Mouse (Mus musculus): Measurements from ENCODE around the gene Hist1h4c. TPM values are rescaled to one million over a fixed set of nuclear protein-coding genes. Genes with fewer than 3 reads are reported as not detected.
"Not testable (repeated sequence)": the region's sequence is repeated elsewhere in the genome, so short reads cannot be mapped to it uniquely, and the experiment has no call there.

Hist1h4c gene
- polyA plus RNA-seq (2012; rRNA removed), result 20.0 and 33.6 TPM in 2 replicates

DNA sequence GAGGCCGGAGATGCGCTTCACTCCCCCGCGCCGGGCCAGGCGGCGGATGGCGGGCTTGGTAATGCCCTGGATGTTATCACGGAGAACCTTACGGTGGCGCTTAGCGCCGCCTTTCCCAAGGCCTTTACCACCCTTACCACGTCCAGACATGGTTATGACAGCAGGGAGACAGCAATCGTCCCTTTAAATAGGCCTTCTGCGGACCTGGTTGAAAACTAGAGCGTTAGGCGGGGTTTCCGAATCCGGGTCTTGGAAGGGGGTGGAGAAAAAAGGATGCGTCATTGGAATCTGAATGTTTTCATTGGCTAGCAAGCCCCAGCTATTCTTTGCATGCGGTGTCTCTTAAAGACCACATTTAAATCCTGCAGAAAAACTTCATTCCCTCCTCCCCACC lies at the start of gene Hist1h4c:
Gene Hist1h4c, minus strand, starts transcription at position 155 of the 394 bp plus-strand sequence.
- WGBS, result under 1% methylated on average over 20 of the region's 22 CpGs
- DNase-seq (ENCODE audit: low read depth in 1 of 2, low spot score in 2 of 2), result peak; percentile 97 to 99
- TF ChIP-seq POLR2A (IDR thresholded peaks at IDR 0.05; ENCODE audit: low read depth, low read length) (peak; percentile 100), CTCF (IDR thresholded peaks at IDR 0.05; ENCODE audit: extremely low read depth, insufficient read depth, insufficient read length, insufficient replicate concordance) (no peak)

DNA sequence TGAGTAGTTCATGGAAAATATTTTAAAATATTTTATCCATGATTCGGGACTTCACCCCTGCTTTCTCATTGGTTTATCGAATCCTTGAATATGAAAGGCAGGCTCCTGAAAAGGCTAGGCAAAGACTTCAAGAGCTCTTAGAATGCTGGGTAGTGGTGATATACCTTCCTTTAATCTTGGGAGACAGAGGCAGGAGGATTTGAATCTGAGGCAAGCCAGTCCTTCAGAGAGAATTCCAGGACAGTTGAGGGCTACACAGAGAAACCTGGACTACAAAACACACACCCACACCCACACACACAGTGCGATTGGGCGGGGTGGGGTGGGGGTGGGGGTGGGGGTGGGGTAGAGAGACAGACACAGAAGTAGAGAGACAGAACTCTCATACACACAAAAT lies 49.6 kb upstream of the Hist1h4c start:
- TF ChIP-seq CTCF (IDR thresholded peaks at IDR 0.05; ENCODE audit: extremely low read depth, insufficient read depth, insufficient read length, insufficient replicate concordance), result no peak
- TF ChIP-seq POLR2A (IDR thresholded peaks at IDR 0.05; ENCODE audit: low read depth, low read length), result no peak
- WGBS, result 9% methylated on average over 4 of the region's 4 CpGs
- H3K27ac ChIP-seq (ENCODE audit: insufficient read depth, low read length), result no peak overlapping the region
- DNase-seq (ENCODE audit: low read depth in 1 of 2, low spot score in 2 of 2), result no peak
- no peaks in the 10 kb centered on the region; the same call in 1 of the 2 replicates for H3K36me3 ChIP-seq (ENCODE audit: control insufficient read depth, insufficient read depth, low read length)
- H3K4me1 ChIP-seq (ENCODE audit: control insufficient read depth, insufficient read depth, insufficient read length), result no peaks in the 10 kb centered on the region; the same call in none of the 2 replicates
- H3K27me3 ChIP-seq (ENCODE audit: control insufficient read depth, insufficient read depth, low read length), result no peaks in the 10 kb centered on the region
- no peak overlapping the region for H3K4me3 ChIP-seq (ENCODE audit: extremely low read depth, insufficient read depth, insufficient read length)

More for the DNA sequence above, at the start of gene Hist1h4c:
- Histone ChIP-seq H3K36me3 (ENCODE audit: control insufficient read depth, insufficient read depth, low read length) (no peaks in the 10 kb centered on the region), H3K27me3 (ENCODE audit: control insufficient read depth, insufficient read depth, low read length) (no peaks in the 10 kb centered on the region), H3K27ac (ENCODE audit: insufficient read depth, low read length) (peak within 1 kb of the TSS; percentile 89), H3K4me3 (ENCODE audit: extremely low read depth, insufficient read depth, insufficient read length) (peak within 1 kb of the TSS; percentile 52), H3K4me1 (ENCODE audit: control insufficient read depth, insufficient read depth, insufficient read length) (peaks cover 4% of the 10 kb centered on the region)

DNA sequence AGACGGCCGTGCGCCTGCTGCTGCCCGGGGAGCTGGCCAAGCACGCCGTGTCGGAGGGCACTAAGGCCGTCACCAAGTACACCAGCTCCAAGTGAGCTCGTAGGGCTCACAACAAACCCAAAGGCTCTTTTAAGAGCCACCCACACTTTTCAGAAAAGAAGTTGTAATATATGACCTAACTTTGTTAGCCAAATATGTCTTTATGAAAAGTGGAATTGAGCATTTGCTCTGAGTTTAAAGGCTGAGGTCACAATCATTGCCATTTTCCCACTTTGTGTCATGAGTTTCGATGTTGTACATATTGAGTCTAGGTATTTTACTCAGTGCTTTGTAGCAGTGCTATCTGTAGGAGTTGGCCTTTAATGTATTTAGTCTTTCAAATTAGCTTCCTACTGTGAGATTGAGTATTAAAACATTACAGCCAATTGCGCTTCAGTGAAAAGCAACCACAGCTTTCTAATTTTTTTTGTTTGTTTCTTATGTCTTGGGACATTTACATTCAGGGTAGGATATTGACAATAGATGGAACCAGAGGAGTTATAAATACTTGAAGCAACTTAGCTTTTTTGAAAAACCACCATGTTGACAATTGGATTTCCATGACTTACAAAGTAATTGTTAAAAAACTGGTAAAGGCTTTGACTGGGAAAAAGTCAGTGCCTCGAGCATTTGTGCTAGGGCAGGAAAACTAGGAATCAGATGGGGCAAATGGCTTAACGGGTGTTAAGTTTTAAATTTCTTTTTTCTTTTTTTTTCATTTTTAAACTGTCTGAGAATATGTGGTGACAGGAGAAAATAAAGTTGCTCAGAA lies 49.0 kb upstream of the Hist1h4c start:
- Histone ChIP-seq H3K36me3 (ENCODE audit: control insufficient read depth, insufficient read depth, low read length) (no peaks in the 10 kb centered on the region; the same call in 1 of the 2 replicates), H3K4me1 (ENCODE audit: control insufficient read depth, insufficient read depth, insufficient read length) (no peaks in the 10 kb centered on the region; the same call in none of the 2 replicates), H3K4me3 (ENCODE audit: extremely low read depth, insufficient read depth, insufficient read length) (peak overlapping the region; percentile 34), H3K27ac (ENCODE audit: insufficient read depth, low read length) (peak overlapping the region; percentile 92), H3K27me3 (ENCODE audit: control insufficient read depth, insufficient read depth, low read length) (no peaks in the 10 kb centered on the region)
- TF ChIP-seq CTCF (IDR thresholded peaks at IDR 0.05; ENCODE audit: extremely low read depth, insufficient read depth, insufficient read length, insufficient replicate concordance) (no peak), POLR2A (IDR thresholded peaks at IDR 0.05; ENCODE audit: low read depth, low read length) (no peak)
- DNase-seq (ENCODE audit: low read depth in 1 of 2, low spot score in 2 of 2), result no peak
- 6% methylated on average over 11 of the region's 13 CpGs for WGBS

GRCm38 (mm10) chr13:23746201-23747080 lies 48.2 kb upstream of the Hist1h4c start, which contains the start of gene Hist1h2bb:
Hist1h2bb (plus strand) TSS chr13:23746734.
- not testable (repeated sequence) for H3K4me1 ChIP-seq (ENCODE audit: control insufficient read depth, insufficient read depth, insufficient read length); H3K36me3 ChIP-seq (ENCODE audit: control insufficient read depth, insufficient read depth, low read length); H3K27me3 ChIP-seq (ENCODE audit: control insufficient read depth, insufficient read depth, low read length)
- Histone ChIP-seq H3K4me3 (ENCODE audit: extremely low read depth, insufficient read depth, insufficient read length) (peak within 1 kb of the TSS; percentile 75), H3K27ac (ENCODE audit: insufficient read depth, low read length) (peak within 1 kb of the TSS; percentile 100)
- WGBS, result under 1% methylated on average over 40 of the region's 58 CpGs
- TF ChIP-seq POLR2A (IDR thresholded peaks at IDR 0.05; ENCODE audit: low read depth, low read length), result peak; percentile 24; the same call in 1 of the 2 replicates
- DNase-seq (ENCODE audit: low read depth in 1 of 2, low spot score in 2 of 2), result peak; percentile 50 to 91

GRCm38 (mm10) chr13:23745381-23746161 lies 47.3 kb upstream of the Hist1h4c start, which contains the start of gene Hist1h3c:
Hist1h3c (minus strand) TSS chr13:23745602.
- under 1% methylated on average over 28 of the region's 28 CpGs for WGBS
- H3K4me1 ChIP-seq (ENCODE audit: control insufficient read depth, insufficient read depth, insufficient read length), result no peaks in the 10 kb centered on the region; the same call in none of the 2 replicates
- TF ChIP-seq CTCF (IDR thresholded peaks at IDR 0.05; ENCODE audit: extremely low read depth, insufficient read depth, insufficient read length, insufficient replicate concordance) (no peak), POLR2A (IDR thresholded peaks at IDR 0.05; ENCODE audit: low read depth, low read length) (no peak)
- H3K4me3 ChIP-seq (ENCODE audit: extremely low read depth, insufficient read depth, insufficient read length), result peak within 1 kb of the TSS; percentile 75
- peak within 1 kb of the TSS; percentile 100 for H3K27ac ChIP-seq (ENCODE audit: insufficient read depth, low read length)
- DNase-seq (ENCODE audit: low read depth in 1 of 2, low spot score in 2 of 2), result peak; percentile 83 to 85
- H3K27me3 ChIP-seq (ENCODE audit: control insufficient read depth, insufficient read depth, low read length), result no peaks in the 10 kb centered on the region
- H3K36me3 ChIP-seq (ENCODE audit: control insufficient read depth, insufficient read depth, low read length), result no peaks in the 10 kb centered on the region; the same call in 1 of the 2 replicates

Measured in spleen, adult 2 months (tissue).